Mouse (Mus musculus) embryonic facial prominence, embryonic 14.5 days (tissue): ENCODE measurements around the gene Fkbp14. TPM values are rescaled to one million over a fixed set of nuclear protein-coding genes. Genes with fewer than 3 reads are reported as not detected.

Experiments used
- ATAC-seq: fragments of 200-750 bp; cut with Nextera tagmentation; 2 replicates; pipeline ENCODE4 v1.8.0; 2017; ENCODE audit warnings: low read depth, moderate number of reproducible peaks, moderate TSS enrichment
- DNase-seq: peaks from one replicate; pipeline ENCODE4 v3.0.0-alpha.2; 2015; ENCODE audit warnings: low spot score
- H3K27ac ChIP-seq: fragments of 300-500 bp; sonication (generic); replicated peaks from 2 replicates; pipeline ENCODE4 v1.5.1; 2014; ENCODE audit warnings: low read depth, mild to moderate bottlenecking, low read length, moderate library complexity
- H3K27me3 ChIP-seq: fragments of 300-500 bp; sonication (generic); replicated peaks from 2 replicates; pipeline ENCODE4 v1.6.1; 2014; ENCODE audit warnings: low read length; ENCODE audit not compliant: control insufficient read depth, insufficient read depth
- H3K36me3 ChIP-seq: fragments of 300-500 bp; sonication (generic); 2 replicates; pipeline ENCODE4 v1.6.1; 2014; ENCODE audit warnings: low read length, mixed read lengths; ENCODE audit not compliant: control insufficient read depth, insufficient read depth
- H3K4me1 ChIP-seq: fragments of 300-500 bp; sonication (generic); 2 replicates; pipeline ENCODE4 v1.6.1; 2014; ENCODE audit warnings: antibody characterized with exemption, low read length; ENCODE audit not compliant: control insufficient read depth, insufficient read depth
- H3K4me2 ChIP-seq: fragments of 300-500 bp; sonication (generic); 2 replicates; pipeline ENCODE4 v1.6.1; 2014; ENCODE audit warnings: low read depth, mild to moderate bottlenecking, low read length, moderate library complexity, mixed read lengths
- H3K4me3 ChIP-seq: fragments of 300-500 bp; sonication (generic); 2 replicates; pipeline ENCODE4 v1.5.1; 2014; ENCODE audit warnings: low read depth, mild to moderate bottlenecking, low read length
- H3K9ac ChIP-seq: fragments of 300-500 bp; sonication (generic); 2 replicates; pipeline ENCODE4 v1.6.1; 2014; ENCODE audit warnings: low read depth, mild to moderate bottlenecking, low read length, moderate library complexity, mixed read lengths
- H3K9me3 ChIP-seq: fragments of 300-500 bp; sonication (generic); 2 replicates; pipeline ENCODE4 v1.6.1; 2016; ENCODE audit warnings: low read length; ENCODE audit not compliant: control insufficient read depth
- WGBS: fragments of 180-500 bp; shearing (Covaris S2); extraction: QIAGEN DNeasy Blood & Tissue Kit; methylation state at CpG from one replicate; pipeline ENCODE4 v1.1.7; 2014; 5-methylcytosine and 5-hydroxymethylcytosine counted together
- polyA plus RNA-seq: library from polyadenylated mRNA; unstranded; fragments of >200 nt; fragmentation: Nextera tagmentation; extraction: Ambion mirVana; gene quantifications from 2 replicates; pipeline ENCODE4 v1.2.1, GENCODE M21; 2014

The Fkbp14 gene
- polyA plus RNA-seq, 1 experiment from 2014 or later, result 81.1 TPM

DNA sequence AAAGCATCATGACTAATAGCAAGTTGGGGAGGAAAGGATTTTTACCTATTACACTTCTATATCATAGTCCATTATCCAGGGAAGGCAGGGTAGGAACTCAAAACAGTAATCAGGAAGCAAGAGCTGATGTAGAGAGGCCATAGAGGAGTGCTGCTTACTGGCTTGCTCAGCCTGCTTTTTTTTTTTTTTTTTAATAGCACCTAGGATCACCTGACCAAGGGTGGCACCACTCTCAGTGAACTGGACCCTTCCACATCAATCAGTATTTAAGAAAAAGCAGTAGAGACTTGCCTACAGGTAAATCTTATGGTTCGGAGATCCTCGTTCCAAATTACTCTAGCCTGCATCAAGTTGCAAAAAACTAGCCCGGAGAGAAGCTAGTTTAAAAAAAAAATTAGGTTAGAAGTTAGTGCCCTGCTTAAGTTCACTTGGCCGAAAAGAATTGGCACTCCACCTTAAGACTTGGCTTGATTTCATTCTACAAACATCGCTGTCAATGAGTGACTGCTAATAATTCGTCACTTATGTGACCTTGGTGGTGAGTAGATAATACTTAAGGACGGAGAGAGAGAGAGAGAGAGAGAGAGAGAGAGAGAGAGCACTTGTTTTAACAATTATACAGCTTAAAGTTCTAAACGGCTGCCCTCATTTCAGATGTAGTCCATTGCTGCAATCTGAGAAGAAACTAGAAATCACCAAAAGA is 3.2 kb downstream of the Fkbp14 start:
- no peaks in the 10 kb centered on the region for H3K9me3 ChIP-seq
- ATAC-seq (no peak), DNase-seq (no peak)
- peak overlapping the region; percentile 85 for H3K4me3 ChIP-seq
- H3K36me3 ChIP-seq, result no peaks in the 10 kb centered on the region
- WGBS, result 44% methylated on average over 8 of the region's 8 CpGs
- no peaks in the 10 kb centered on the region for H3K27me3 ChIP-seq
- peaks cover 21% of the 10 kb centered on the region for H3K4me1 ChIP-seq
- peak overlapping the region; percentile 71; the same call in 1 of the 2 replicates for H3K9ac ChIP-seq
- no peak overlapping the region for H3K27ac ChIP-seq
- H3K4me2 ChIP-seq, result peak overlapping the region; percentile 76

DNA sequence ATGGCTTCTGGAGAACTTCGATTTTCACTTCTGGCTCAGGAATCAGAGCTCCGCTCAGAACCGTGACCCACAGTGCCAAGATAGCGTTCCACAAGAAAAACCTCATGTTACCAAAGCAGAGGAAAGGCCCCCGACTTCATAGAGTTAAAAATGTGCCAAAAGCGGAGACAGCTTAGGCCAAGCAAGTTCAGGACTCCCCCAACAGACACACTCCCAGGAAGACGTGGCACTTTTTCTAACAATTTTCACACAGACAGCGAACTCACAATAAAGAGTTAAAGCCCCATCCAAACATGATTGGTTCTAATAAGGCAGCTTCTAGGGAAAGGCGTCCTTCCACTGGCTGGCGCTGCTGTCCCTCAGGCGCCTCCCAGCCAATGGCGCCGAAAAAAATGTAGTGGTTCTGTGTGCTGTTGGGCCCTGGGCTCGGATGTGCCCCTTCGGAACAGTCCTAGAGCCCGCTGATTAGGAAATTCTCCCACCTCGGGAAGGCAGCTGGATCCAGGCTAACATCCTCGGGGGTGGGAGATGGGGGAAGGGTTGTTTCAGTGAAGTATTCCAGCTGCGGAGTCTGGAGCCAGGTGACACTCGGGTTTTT is 4.1 kb downstream of the Fkbp14 start:
- peaks cover 21% of the 10 kb centered on the region for H3K4me1 ChIP-seq
- ATAC-seq (peak; percentile 91), DNase-seq (peak; percentile 97)
- peak overlapping the region; percentile 65 for H3K4me3 ChIP-seq
- H3K9ac ChIP-seq, result peak overlapping the region; percentile 79
- H3K27me3 ChIP-seq, result no peaks in the 10 kb centered on the region
- no peaks in the 10 kb centered on the region for H3K9me3 ChIP-seq
- H3K27ac ChIP-seq, result peak overlapping the region; percentile 80
- WGBS, result under 1% methylated on average over 20 of the region's 20 CpGs
- peak overlapping the region; percentile 76 for H3K4me2 ChIP-seq
- H3K36me3 ChIP-seq, result 0 out of 2 replicates have a peak, but pooled peaks cover under 1% of the 10 kb centered on the region

DNA sequence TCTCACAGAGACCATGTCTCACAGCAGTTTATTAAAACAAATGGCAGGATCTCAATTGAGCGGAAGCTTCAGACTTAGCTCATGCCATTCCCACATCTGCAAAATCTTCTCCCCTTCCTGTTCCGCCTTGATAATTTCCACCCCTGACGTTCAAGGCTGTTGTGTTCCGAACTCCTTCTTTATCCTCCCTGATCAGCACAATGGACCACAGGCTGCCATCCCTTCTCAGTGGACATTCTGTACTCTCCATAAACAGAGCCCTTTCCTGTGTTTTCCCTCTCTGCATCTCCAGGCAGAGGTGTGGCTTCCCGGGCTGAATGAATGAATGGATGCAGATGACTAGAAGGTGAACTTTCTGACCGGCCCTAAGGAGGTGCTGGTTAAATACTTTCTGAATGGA is 5.3 kb downstream of the Fkbp14 start:
- DNase-seq (no peak), ATAC-seq (no peak)
- Histone ChIP-seq H3K27me3 (no peaks in the 10 kb centered on the region), H3K4me3 (peak overlapping the region; percentile 65), H3K4me2 (peak overlapping the region; percentile 76), H3K27ac (no peak overlapping the region), H3K36me3 (0 out of 2 replicates have a peak, but pooled peaks cover 4% of the 10 kb centered on the region), H3K4me1 (peaks cover 19% of the 10 kb centered on the region), H3K9me3 (no peaks in the 10 kb centered on the region), H3K9ac (peak overlapping the region; percentile 7; the same call in 1 of the 2 replicates)
- 28% methylated on average over 6 of the region's 6 CpGs for WGBS

DNA sequence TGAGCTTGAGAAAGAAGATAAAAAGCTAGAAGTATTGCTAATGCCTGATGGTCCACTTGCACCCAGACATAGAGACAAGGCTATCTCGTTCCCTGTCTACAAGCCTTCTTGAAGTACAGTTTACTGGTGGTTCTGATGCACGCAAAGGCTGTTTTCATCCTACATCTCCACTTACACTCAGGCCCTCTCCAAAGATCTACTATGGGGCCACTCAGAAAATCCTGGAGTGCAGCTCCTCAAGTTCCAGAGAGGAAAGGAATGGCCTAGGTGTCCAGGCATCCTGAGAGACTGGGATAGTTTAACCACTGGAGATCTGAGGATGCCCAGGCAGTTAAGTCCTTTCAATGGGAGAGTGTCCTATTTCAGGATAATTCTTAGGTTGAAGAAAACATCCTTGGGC is 6.4 kb downstream of the Fkbp14 start:
- H3K9me3 ChIP-seq, result no peaks in the 10 kb centered on the region
- no peak overlapping the region for H3K4me3 ChIP-seq
- WGBS, result 88% methylated on average over 2 of the region's 2 CpGs
- ATAC-seq (no peak), DNase-seq (no peak)
- peaks cover 8% of the 10 kb centered on the region for H3K4me1 ChIP-seq
- no peak overlapping the region for H3K9ac ChIP-seq
- H3K4me2 ChIP-seq, result peak overlapping the region; percentile 76; the same call in 1 of the 2 replicates
- H3K36me3 ChIP-seq, result 0 out of 2 replicates have a peak, but pooled peaks cover 4% of the 10 kb centered on the region
- H3K27ac ChIP-seq, result no peak overlapping the region
- no peaks in the 10 kb centered on the region for H3K27me3 ChIP-seq

DNA sequence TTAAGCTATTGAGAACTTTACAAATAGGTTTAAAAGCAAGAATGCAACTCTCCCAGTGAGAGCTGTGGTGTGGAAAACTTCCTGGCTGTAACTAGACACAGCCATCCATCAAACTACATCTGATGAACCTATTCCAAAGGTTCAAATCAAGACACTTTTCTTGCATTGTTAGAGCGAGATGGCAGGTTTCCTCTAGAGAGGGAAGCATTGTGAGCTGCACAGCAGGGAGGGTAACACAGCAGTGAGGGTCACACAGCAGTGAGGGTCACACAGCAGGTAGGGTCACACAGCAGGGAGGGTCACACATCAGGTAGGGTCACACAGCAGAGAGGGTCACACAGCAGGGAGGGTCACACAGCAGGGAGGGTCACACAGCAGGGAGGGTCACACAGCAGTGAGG is 8.9 kb downstream of the Fkbp14 start:
- ATAC-seq, result no peak
- H3K9me3 ChIP-seq, result no peaks in the 10 kb centered on the region

DNA sequence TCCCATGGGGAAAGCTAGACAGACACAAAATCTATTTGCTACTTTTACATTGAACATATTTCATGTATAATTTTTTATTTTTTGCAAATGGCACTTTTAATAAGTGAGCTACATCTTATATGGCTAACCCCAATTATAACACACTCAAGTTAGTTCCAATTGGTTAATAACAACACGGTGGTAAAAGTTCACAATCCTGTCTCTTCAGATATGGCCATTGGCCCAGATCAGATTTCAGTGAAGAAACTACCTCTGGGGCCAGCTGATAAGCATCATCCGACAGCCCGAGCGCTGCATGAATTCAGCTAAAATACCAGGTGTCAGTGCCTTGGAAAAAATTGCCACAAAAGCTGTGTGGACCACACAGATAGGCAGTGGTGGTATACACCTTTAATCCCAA is 9.4 kb downstream of the Fkbp14 start:
- ATAC-seq (no peak), DNase-seq (no peak)
- H3K9me3 ChIP-seq, result no peaks in the 10 kb centered on the region
- H3K4me1 ChIP-seq, result peaks cover 5% of the 10 kb centered on the region
- no peaks in the 10 kb centered on the region for H3K27me3 ChIP-seq
- WGBS, result 69% methylated on average over 4 of the region's 4 CpGs
- no peak overlapping the region for H3K4me2 ChIP-seq
- H3K4me3 ChIP-seq, result no peak overlapping the region
- no peak overlapping the region for H3K27ac ChIP-seq
- peaks cover 10% of the 10 kb centered on the region; the same call in 1 of the 2 replicates for H3K36me3 ChIP-seq
- no peak overlapping the region for H3K9ac ChIP-seq

More for the DNA sequence above, 8.9 kb downstream of the Fkbp14 start:
- Histone ChIP-seq H3K4me3 (no peak overlapping the region), H3K27ac (no peak overlapping the region), H3K4me2 (no peak overlapping the region), H3K4me1 (peaks cover 5% of the 10 kb centered on the region), H3K36me3 (peaks cover 8% of the 10 kb centered on the region; the same call in 1 of the 2 replicates), H3K9ac (no peak overlapping the region), H3K27me3 (no peaks in the 10 kb centered on the region)
- no peak for DNase-seq
- 29% methylated on average over 1 of the region's 1 CpGs for WGBS

DNA sequence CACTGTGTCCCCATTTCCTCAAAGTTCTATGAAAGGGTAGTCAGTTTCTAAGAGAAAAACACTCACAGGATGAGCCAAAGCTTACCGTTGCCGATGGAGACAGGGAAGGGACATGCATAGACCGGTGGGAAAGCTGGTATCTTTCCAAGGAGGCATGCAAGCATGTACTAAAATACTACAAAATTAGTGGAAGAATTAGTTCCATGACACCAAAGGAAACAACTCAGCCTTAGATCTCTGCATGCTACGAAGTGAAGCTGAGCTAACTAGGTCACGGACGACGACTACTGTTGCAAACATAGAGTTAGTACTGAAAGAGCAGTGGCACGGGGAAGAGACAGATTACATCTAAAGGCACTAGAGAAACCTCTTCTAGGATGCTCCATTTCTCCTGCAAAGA is 10.2 kb downstream of the Fkbp14 start:
- no peak overlapping the region for H3K27ac ChIP-seq
- no peaks in the 10 kb centered on the region for H3K27me3 ChIP-seq
- no peak overlapping the region for H3K4me2 ChIP-seq
- no peak for ATAC-seq
- H3K9me3 ChIP-seq, result no peaks in the 10 kb centered on the region
- H3K4me1 ChIP-seq, result peaks cover 5% of the 10 kb centered on the region
- H3K4me3 ChIP-seq, result no peak overlapping the region
- 75% methylated on average over 8 of the region's 8 CpGs for WGBS
- no peak for DNase-seq
- H3K9ac ChIP-seq, result no peak overlapping the region
- peaks cover 17% of the 10 kb centered on the region for H3K36me3 ChIP-seq

DNA sequence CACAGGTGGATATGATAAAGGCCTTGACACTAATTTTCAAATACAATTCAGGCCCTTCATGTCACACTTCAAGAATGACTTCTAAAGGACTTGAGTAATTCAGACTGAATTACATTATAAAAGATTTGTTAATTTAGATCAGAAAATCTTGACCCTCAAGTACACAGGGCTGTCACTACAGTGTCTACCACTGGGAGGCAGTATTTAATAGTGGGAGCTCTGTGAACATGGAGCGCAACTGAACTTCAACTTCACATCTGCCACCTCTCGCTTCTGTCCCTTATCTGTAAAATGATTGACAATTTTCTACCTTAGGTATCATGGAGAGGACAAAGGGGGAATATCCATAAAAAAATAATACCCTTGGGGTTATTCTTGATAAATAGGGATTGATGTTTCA is 10.9 kb downstream of the Fkbp14 start:
- H3K27me3 ChIP-seq, result no peaks in the 10 kb centered on the region
- peak; percentile 78; the same call in 1 of the 2 replicates for ATAC-seq
- peak; percentile 69 for DNase-seq
- H3K27ac ChIP-seq, result no peak overlapping the region
- no peaks in the 10 kb centered on the region for H3K9me3 ChIP-seq
- peaks cover 5% of the 10 kb centered on the region for H3K4me1 ChIP-seq
- no peak overlapping the region for H3K9ac ChIP-seq
- H3K4me2 ChIP-seq, result no peak overlapping the region
- H3K4me3 ChIP-seq, result no peak overlapping the region
- 32% methylated on average over 2 of the region's 2 CpGs for WGBS
- peaks cover 20% of the 10 kb centered on the region for H3K36me3 ChIP-seq
